Mouse (Mus musculus): ENCODE data around the gene Ifna4.
"Not testable (repeated sequence)": the region's sequence is repeated elsewhere in the genome, so short reads cannot be mapped to it uniquely, and the experiment has no call there.

Ifna4 gene

DNA sequence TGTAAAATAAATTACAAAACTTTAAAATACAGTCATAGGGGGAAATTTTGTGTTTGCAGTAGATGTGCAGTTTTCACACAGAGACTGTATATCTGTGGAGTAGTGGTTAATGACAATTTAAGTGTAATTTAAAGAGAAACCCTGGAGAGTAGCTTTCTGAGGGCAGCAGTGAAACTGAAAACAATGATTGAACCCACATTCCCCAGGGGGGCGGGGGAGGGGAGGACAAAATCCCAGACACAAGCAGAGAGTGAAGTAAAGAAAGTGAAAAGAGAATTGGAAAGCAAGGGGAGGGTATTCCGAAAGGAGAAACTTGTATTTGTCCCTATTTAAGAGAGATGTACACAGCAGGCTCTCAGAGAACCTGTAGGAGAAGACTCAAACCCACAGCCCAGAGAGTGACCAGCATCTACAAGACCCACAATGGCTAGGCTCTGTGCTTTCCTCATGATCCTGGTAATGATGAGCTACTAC lies at the start of gene Ifna4:
TSS of gene Ifna4 (plus strand) at position 424 of the 474 bp plus-strand sequence.
- no peak for DNase-seq

DNA sequence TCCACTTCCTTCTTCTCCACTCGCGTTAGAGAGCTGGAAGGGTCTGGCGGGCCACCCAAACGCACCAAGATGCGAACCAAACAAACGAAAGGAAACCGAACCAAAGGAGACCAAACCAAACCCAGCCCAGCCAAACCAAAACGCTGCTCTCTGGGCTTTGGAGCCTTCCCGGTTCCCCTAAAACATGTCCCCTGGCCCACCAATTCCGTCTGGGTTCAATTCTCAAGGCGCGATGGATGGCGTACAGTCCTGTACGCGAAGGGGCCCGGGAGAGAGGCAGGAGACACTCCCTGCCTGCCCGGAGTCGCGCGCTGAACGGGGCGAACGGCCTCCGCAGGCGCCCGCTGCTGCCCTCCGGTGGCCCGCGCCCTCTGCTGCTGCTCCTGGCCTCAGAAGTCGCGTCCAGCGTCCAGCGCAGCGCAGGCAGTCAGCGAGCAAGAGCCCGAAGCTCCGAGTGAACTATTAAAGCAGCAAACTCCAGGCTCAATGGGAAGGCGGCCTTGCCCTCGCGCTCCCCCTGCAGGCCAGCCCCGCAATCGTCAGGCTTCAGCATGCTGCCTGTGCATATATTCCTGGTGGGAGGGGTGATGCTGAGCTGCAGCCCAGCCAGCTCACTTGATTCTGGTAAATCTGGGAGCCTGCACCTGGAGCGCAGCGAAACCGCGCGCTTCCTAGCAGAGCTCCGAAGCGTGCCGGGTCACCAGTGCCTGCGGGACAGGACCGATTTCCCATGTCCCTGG lies 47.6 kb upstream of the Ifna4 start, which contains the start of gene Gm13275:
TSS of gene Gm13275 (plus strand) at position 552 of the 740 bp plus-strand sequence.
- peak; percentile 42 to 61 for DNase-seq

DNA sequence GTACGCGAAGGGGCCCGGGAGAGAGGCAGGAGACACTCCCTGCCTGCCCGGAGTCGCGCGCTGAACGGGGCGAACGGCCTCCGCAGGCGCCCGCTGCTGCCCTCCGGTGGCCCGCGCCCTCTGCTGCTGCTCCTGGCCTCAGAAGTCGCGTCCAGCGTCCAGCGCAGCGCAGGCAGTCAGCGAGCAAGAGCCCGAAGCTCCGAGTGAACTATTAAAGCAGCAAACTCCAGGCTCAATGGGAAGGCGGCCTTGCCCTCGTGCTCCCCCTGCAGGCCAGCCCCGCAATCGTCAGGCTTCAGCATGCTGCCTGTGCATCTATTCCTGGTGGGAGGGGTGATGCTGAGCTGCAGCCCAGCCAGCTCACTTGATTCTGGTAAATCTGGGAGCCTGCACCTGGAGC lies 44.6 kb upstream of the Ifna4 start, which contains the start of gene Gm13279:
TSS of gene Gm13279 (plus strand) at position 301 of the 400 bp plus-strand sequence.
- not testable (repeated sequence) for DNase-seq

DNA sequence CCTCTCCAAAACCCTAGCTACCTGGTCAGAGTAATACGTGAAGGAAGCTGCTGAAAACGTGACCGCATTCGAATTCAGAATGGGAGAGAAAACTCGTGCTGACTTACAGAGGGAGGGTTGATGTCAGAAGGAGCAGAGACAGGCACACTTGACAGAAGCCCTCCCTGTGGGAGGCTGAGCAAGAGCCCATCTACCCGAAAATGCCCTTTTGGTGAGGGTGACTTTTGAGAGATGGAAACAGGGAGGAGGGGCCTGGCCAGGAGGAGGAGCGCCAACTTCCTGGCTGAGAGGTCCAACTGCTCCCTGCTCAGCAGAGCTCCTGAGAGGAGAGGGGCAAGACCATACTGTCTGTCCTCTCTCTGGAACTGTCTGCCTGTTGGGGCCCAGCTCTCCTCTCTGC lies 42.3 kb upstream of the Ifna4 start, which contains the start of gene Gm13285:
TSS of gene Gm13285 (plus strand) at position 301 of the 400 bp plus-strand sequence.
- not testable (repeated sequence) for DNase-seq

DNA sequence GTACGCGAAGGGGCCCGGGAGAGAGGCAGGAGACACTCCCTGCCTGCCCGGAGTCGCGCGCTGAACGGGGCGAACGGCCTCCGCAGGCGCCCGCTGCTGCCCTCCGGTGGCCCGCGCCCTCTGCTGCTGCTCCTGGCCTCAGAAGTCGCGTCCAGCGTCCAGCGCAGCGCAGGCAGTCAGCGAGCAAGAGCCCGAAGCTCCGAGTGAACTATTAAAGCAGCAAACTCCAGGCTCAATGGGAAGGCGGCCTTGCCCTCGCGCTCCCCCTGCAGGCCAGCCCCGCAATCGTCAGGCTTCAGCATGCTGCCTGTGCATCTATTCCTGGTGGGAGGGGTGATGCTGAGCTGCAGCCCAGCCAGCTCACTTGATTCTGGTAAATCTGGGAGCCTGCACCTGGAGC lies 38.7 kb upstream of the Ifna4 start, which contains the start of gene Gm13287:
TSS of gene Gm13287 (plus strand) at position 301 of the 400 bp plus-strand sequence.
- DNase-seq = not testable (repeated sequence)

DNA sequence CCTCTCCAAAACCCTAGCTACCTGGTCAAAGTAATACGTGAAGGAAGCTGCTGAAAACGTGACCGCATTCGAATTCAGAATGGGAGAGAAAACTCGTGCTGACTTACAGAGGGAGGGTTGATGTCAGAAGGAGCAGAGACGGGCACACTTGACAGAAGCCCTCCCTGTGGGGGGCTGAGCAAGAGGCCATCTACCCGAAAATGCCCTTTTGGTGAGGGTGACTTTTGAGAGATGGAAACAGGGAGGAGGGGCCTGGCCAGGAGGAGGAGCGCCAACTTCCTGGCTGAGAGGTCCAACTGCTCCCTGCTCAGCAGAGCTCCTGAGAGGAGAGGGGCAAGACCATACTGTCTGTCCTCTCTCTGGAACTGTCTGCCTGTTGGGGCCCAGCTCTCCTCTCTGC lies 36.4 kb upstream of the Ifna4 start, which contains the start of gene Gm13288:
TSS of gene Gm13288 (plus strand) at position 301 of the 400 bp plus-strand sequence.
- not testable (repeated sequence) for DNase-seq

DNA sequence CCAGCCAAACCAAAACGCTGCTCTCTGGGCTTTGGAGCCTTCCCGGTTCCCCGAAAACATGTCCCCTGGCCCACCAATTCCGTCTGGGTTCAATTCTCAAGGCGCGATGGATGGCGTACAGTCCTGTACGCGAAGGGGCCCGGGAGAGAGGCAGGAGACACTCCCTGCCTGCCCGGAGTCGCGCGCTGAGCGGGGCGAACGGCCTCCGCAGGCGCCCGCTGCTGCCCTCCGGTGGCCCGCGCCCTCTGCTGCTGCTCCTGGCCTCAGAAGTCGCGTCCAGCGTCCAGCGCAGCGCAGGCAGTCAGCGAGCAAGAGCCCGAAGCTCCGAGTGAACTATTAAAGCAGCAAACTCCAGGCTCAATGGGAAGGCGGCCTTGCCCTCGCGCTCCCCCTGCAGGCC lies 35.9 kb upstream of the Ifna4 start:
- DNase-seq = not testable (repeated sequence)

DNA sequence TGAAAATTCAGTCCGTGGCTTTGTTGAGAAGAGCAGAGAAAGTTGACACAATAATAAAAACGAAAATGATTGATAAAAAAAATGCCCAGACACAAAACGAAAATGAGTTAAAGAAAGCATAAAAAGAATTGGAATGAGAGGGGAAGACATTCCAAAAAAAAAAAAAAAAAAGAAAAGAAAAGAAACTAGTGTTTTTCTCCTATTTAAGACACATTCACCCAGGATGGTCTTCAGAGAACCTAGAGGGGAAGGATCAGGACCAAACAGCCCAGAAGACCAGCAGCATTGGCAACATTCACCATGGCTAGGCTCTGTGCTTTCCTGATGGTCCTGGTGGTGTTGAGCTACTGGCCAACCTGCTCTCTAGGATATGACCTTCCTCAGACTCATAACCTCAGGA lies 25.7 kb upstream of the Ifna4 start, which contains the start of gene Ifna7:
TSS of gene Ifna7 (plus strand) at position 301 of the 400 bp plus-strand sequence.
- no peak for DNase-seq

DNA sequence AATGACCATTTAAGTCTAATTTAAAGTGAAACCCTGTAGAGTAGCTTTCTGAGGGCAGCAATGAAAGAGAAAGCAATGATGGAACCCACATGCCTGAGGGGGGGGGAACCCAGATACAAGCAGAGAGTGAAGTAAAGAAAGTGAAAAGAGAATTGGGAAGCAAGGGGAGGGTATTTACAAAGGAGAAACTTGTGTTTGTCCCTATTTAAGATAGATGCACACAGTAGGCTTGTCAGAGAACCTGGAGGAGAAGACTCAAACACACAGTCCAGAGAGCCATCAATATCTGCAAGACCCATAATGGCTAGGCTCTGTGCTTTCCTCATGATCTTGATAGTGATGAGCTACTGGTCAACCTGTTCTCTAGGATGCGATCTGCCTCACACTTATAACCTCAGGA lies 22.0 kb upstream of the Ifna4 start, which contains the start of gene Ifna11:
TSS of gene Ifna11 (plus strand) at position 301 of the 400 bp plus-strand sequence.
- DNase-seq = no peak

DNA sequence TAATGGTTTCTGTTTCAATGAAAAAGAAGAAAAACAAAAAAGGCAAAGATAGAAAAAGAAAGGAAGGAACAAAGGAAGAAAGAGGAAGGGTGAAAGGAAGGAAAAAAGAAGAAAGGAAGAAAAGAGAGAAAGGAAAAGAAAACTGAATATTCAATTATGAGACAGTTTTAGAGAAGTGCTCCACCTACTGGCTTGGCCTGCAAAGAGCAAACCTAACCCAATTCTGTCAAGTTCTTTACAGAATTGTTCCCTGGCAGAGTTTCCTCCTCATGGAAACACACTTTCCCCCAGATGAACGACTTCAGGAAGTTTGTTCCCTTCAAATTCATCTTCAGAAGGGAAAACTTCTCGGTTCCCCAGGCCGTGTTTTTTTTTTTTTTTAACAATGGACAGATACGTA lies 18.7 kb upstream of the Ifna4 start:
- peak; percentile 15 to 33 for DNase-seq

DNA sequence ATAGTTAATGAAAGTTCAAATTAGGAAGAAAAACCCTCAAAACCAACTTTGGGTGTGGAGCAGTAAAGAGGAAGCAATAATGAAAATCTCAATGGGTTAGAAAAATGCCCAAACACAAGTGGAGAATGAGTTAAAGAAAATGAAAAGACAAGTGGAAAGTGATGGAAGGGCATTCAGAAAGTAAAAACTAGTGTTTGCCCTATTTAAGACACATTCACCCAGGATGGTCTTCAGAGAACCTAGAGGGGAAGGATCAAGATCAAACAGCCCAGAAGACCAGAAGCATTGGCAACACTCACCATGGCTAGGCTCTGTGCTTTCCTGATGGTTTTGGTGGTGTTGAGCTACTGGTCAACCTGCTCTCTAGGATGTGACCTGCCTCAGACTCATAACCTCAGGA lies 14.5 kb upstream of the Ifna4 start, which contains the start of gene Ifna6:
TSS of gene Ifna6 (plus strand) at position 301 of the 400 bp plus-strand sequence.
- DNase-seq = not testable (repeated sequence)

DNA sequence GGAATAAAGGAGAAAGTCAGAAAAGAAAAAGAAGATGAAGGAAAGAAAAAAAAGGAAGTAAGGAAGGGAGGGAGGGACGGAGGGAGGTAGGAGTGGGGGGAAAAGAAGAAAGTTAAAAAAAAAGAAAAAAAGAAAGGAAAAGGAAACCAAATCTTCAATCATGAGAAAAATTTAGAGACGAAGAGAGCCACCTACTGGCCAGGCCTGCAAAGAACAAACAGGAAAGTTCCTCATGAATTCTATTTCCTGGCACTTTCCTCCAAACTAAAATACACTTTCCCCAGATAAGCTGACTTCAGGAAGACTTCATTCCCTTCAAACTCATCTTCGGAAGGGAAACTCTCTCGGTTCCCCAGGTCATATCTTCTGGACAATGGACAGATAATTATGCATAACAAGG lies 11.1 kb upstream of the Ifna4 start:
- peak; percentile 20 to 32 for DNase-seq

DNA sequence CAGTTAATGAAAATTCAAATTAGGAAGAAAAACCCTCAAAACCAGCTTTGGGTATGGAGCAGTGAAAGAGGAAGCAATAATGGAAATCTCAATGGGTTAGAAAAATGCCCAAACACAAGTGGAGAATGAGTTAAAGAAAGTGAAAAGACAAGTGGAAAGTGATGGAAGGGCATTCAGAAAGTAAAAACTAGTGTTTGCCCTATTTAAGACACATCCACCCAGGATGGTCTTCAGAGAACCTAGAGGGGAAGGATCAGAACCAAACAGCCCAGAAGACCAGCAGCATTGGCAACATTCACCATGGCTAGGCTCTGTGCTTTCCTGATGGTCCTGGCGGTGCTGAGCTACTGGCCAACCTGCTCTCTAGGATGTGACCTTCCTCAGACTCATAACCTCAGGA lies 6.4 kb upstream of the Ifna4 start, which contains the start of gene Ifna5:
TSS of gene Ifna5 (plus strand) at position 301 of the 400 bp plus-strand sequence.
- not testable (repeated sequence) for DNase-seq

DNA sequence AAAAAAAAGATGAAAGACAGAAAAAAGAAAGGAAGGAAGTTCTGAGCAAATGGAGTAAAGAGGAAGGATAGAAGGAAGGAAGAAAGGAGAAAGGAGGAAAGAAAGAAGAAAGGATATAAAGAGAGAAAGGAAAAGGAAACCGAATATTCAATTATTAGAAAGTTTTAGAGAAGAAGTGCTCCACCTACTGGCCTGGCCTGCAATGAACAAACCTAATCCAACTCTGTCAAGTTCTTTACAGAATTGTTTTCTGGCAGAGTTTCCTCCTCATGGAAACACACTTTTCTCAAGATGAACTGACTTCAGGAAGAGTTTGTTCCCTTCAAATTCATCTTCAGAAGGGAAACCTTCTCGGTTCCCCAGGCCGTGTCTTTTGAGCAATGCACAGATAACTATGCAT lies 2.8 kb upstream of the Ifna4 start:
- peak; percentile 5 to 14 for DNase-seq

DNA sequence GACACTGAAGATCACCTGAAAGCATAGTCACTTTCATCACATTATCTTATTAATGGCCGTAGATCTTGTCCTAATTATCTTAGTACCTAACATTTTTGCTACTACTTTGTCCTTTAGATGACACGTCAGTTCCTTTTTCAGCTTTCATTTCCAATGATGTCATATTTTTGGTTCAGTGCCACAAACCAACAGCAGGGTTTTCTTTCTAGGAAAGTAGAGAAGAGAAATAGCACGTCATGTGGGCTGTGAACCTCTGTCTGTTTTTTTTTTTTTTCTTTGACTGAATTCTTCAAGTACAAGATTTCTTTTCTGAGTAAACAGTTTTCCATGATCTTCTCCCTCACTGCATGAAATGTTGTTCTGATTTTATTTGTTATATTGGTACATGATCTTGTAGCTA lies 1.6 kb upstream of the Ifna4 start:
- DNase-seq = no peak

DNA sequence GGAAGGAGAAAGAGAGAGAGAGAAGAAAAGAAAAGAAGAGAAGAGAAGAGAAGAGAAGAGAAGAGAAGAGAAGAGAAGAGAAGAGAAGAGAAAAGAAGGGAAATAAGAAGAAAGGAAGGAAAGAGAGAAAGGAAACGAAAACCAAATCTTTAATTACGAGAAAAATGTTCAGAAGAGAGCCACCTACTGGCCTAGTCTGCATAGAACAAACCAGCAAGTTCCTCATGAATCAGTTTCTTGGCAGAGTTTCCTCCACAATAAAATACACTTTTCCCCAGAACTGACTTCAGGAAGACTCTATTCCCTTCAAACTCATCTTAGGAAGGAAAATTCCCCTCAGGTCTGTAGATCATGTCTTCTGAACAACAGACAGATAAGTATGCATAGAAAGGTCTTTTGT lies 3.7 kb downstream of the Ifna4 start:
- no peak for DNase-seq

DNA sequence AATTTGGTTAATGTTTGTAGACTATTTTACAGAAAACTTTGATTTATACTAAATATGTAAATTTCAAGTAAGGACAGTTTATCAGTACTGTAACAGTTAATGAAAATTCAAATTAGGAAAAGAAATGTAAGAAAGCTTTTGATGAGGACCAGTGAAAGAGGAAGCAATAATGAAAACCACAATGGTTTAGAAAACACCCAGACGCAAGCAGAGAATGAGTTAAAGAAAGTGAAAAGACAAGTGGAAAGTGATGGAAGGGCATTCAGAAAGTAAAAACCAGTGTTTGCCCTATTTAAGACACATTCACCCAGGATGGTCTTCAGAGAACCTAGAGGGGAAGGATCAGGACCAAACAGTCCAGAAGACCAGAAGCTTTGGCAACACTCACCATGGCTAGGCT lies 8.0 kb downstream of the Ifna4 start, which contains the start of gene Ifna1:
TSS of gene Ifna1 (plus strand) at position 390 of the 400 bp plus-strand sequence.
- DNase-seq = no peak

DNA sequence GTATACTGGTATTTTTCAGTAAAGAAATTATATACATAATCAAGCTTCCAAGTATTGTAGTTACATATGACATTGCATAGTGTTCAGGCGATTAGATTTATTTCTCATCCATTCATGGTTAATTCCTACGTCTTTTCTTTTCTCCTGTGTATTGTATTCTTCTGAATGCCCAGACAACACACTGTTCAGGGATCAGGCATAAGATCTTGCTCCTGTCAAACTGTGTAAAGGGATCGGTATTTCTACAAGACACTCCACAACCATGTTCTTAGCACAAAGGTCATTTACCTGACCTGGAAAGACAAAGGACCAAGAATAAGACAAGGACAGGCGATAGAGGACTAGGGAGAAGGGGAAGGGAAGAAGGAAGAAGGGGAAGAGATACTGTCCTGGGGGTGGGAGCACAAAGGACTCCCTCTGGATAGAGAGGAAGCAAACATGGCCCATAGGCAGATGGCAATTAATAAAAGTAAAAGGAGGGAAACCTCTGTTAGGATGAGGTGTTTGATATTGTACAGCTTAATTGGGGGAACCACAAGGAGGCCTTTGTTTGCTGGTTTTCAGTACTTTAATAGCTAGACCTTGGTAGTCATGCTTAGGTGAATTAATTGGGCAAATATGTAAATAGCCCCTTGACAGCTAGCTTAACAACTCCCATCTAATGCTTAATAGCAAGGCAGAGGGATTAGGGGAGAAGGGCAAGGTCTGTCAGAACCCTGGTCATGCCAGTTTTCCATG lies 9.5 kb downstream of the Ifna4 start:
- no peak for DNase-seq

DNA sequence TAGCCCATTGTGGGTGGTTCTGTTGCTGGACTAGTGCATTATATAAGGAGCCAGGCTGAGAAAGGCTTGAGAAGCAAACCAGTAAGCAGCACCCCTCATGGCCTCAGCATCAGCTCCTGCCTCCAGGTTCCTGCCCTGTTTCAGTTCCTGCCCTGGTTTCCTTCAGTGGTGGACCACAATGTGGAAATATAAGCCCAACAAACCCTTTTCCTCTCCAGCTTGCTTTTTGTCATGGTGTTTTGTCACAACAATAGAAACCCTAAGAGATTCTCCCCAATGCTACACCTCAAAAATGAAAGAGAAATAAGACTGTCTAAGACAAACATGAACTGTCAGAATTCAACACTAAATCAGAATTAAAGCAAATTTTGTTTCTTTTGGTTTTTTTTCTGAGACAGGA lies 17.6 kb downstream of the Ifna4 start:
- DNase-seq = no peak

DNA sequence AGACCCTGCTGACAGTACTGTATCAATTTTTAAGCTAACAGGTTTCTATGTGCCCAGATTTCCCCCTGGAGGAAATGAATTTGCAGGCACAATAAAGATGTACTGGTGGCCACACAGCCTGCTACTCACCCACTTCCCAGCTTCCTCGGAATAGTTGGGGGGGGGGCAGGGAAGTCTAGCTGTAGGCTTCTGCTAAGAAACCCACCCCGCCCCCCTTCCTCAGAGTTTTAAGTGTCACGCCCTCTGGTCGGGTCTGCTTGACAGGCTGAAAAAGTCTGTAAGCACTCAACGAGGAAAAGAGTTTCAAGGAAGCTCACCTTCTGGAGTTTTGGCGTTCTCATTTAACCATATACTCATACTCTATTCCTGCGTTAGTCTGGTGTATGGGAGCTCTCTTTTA lies 21.6 kb downstream of the Ifna4 start:
- no peak for DNase-seq

DNA sequence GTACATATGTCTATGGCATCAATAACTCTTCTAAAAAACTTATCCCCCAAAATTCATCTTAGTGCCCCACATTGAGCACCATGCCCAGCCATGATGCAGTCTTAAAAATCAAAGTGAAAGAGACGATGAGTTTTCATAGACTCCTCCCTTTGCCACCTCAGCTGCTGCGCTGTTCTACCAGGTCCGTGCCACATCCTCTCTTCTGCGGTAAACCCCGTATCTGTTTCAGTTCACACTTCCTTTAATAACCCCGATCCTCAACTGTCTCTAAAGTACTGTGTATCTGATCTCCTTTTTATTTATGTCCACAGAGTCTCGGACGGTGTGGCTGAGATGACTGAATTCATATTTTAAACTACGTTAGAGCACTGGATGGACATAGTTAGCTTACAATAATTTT lies 22.9 kb downstream of the Ifna4 start:
- DNase-seq = no peak

DNA sequence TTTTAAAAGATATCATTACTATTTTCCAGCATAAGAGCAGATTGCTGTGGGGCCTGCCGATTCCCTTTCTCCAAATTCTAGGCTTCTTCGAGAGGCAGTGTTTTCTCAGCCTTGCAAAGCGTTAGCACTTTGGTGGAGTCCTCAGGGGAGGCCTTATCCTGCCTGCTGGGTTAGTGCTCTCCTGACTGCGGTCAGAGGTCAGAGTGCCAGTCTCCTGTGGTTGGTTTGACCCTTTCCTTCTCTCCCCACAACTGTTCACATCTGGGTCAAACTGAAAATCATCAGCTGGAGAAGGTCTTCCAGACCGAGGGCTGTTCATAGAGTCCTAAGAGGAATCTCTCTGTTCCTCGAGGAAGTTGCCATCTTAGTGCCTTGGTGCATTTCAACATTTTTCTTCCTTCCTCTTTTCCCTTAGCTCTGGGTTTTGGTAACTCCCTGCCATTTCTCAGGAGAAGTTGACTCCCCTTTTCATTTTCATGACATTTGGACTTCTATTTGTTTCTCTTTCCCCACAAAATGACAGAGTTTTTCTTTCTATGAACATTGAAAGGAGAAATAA lies 23.4 kb downstream of the Ifna4 start:
- DNase-seq = no peak

Data from cerebellum, postnatal 14 days (tissue).